Mouse (Mus musculus) forebrain, embryonic 10.5 days (tissue): Measurements from ENCODE around the gene Car10. TPM values are rescaled to one million over a fixed set of nuclear protein-coding genes. Genes with fewer than 3 reads are reported as not detected.

Experiments used
- DNase-seq: peaks from one replicate; pipeline ENCODE4 v3.0.0-alpha.2; 2017; ENCODE audit warnings: low spot score; ENCODE audit errors: extremely low spot score
- H3K27ac ChIP-seq: fragments of 300-500 bp; sonication (generic); 2 replicates; pipeline ENCODE4 v1.5.1; 2016; ENCODE audit warnings: mild to moderate bottlenecking
- H3K27me3 ChIP-seq: fragments of 300-500 bp; sonication (generic); 2 replicates; pipeline ENCODE4 v1.6.1; 2016; ENCODE audit warnings: mild to moderate bottlenecking; ENCODE audit not compliant: poor library complexity, severe bottlenecking
- H3K36me3 ChIP-seq: fragments of 300-500 bp; sonication (generic); replicated peaks from 2 replicates; pipeline ENCODE4 v1.6.1; 2016; ENCODE audit warnings: mild to moderate bottlenecking, moderate library complexity
- H3K4me1 ChIP-seq: fragments of 300-500 bp; sonication (generic); 2 replicates; pipeline ENCODE4 v1.6.1; 2016
- H3K4me3 ChIP-seq: fragments of 300-500 bp; sonication (generic); 2 replicates; pipeline ENCODE4 v1.5.1; 2016; ENCODE audit warnings: mild to moderate bottlenecking, moderate library complexity
- H3K9me3 ChIP-seq: fragments of 300-500 bp; sonication (generic); 2 replicates; pipeline ENCODE4 v1.6.1; 2016; ENCODE audit warnings: mild to moderate bottlenecking, moderate library complexity
- WGBS: fragments of 180-500 bp; shearing (Covaris S2); methylation state at CpG from one replicate; pipeline ENCODE4 v1.1.7; 2016; 5-methylcytosine and 5-hydroxymethylcytosine counted together
- polyA plus RNA-seq: library from polyadenylated mRNA; unstranded; fragments of >200 nt; fragmentation: Nextera tagmentation; extraction: Ambion mirVana; gene quantifications from 2 replicates; pipeline ENCODE4 v1.2.1, GENCODE M21; 2016

Gene Car10
- polyA plus RNA-seq, 1 experiment from 2014 or later = 0.41 TPM

- Histone ChIP-seq H3K9me3 (no peaks in the 10 kb centered on the region), H3K4me3 (no peak overlapping the region), H3K27ac (no peak overlapping the region), H3K27me3 (no peaks in the 10 kb centered on the region), H3K4me1 (peaks cover 9% of the 10 kb centered on the region), H3K36me3 (no peaks in the 10 kb centered on the region)
- DNase-seq = no peak
- WGBS = 86% methylated on average over 1 of the region's 1 CpGs
These were observed 544.5 kb downstream of the Car10 start for GRCm38 (mm10) chr11:93642331-93642730.

GRCm38 (mm10) chr11:93643006-93643405 is 545.2 kb downstream of the Car10 start:
- H3K36me3 ChIP-seq = no peaks in the 10 kb centered on the region
- 93% methylated on average over 4 of the region's 4 CpGs for WGBS
- no peak for DNase-seq
- H3K9me3 ChIP-seq = no peaks in the 10 kb centered on the region
- peaks cover 9% of the 10 kb centered on the region for H3K4me1 ChIP-seq
- no peak overlapping the region for H3K27ac ChIP-seq
- no peak overlapping the region for H3K4me3 ChIP-seq
- no peaks in the 10 kb centered on the region for H3K27me3 ChIP-seq

DNA sequence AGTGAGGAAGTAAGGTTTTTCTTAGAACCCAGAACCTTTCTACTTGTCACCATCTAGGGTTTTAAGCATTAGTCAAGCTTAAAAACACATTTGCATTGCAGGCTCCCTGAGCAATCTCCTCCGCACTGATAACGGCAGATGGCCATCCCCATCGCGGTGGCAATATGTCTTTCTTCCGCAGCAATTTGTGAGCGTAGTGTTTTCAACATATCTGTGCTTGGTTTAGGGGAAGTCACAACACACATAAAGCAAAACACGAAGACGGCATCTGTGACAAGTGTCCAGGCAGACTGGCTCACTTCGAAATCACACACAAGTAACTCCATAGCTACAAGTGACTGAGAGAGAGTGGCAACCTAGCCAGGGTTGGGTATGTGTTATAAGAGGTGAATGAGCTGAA is 545.6 kb downstream of the Car10 start:
- Histone ChIP-seq H3K4me3 (no peak overlapping the region), H3K4me1 (peaks cover 9% of the 10 kb centered on the region), H3K27ac (no peak overlapping the region), H3K27me3 (no peaks in the 10 kb centered on the region), H3K9me3 (no peaks in the 10 kb centered on the region), H3K36me3 (no peaks in the 10 kb centered on the region)
- no peak for DNase-seq
- WGBS = 97% methylated on average over 9 of the region's 9 CpGs

DNA sequence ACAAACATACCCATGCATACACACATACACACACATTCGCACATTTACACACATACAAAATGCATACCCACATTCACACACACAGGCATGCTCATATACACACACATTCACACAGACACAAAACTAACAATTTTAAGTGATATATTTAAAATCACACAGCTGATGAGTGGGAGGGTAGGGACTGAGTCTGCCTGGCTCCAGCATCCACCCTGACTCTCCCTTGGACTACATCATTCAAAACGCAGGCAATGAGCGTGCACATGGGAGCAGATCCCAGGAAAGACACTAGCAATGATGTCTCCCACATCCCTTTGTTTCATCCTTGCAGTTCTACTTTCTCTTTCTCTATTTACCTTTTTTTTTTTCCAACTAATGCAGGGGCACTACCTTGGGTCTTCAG is 548.4 kb downstream of the Car10 start:
- H3K4me1 ChIP-seq = peaks cover 1% of the 10 kb centered on the region
- 85% methylated on average over 3 of the region's 3 CpGs for WGBS
- no peaks in the 10 kb centered on the region for H3K27me3 ChIP-seq

More for the DNA sequence above, 548.4 kb downstream of the Car10 start:
- Histone ChIP-seq H3K4me3 (no peak overlapping the region), H3K36me3 (no peaks in the 10 kb centered on the region), H3K27ac (no peak overlapping the region), H3K9me3 (no peaks in the 10 kb centered on the region)
- no peak for DNase-seq
